Mouse (Mus musculus) lung, adult 2 months (tissue): ENCODE measurements around the gene Ckap5.

Experiments
- CTCF ChIP-seq: fragments of 200-500 bp; IDR thresholded peaks from 2 replicates; pipeline ENCODE4 v1.5.1; 2011; ENCODE audit warnings: mild to moderate bottlenecking, low read length, control low read depth; ENCODE audit not compliant: insufficient read depth
- POLR2A ChIP-seq: fragments of 200-500 bp; IDR thresholded peaks from 2 replicates; pipeline ENCODE4 v1.6.1; 2011; ENCODE audit warnings: low read depth, mild to moderate bottlenecking, control low read depth, low read length, borderline replicate concordance; ENCODE audit errors: extremely low read depth

DNA sequence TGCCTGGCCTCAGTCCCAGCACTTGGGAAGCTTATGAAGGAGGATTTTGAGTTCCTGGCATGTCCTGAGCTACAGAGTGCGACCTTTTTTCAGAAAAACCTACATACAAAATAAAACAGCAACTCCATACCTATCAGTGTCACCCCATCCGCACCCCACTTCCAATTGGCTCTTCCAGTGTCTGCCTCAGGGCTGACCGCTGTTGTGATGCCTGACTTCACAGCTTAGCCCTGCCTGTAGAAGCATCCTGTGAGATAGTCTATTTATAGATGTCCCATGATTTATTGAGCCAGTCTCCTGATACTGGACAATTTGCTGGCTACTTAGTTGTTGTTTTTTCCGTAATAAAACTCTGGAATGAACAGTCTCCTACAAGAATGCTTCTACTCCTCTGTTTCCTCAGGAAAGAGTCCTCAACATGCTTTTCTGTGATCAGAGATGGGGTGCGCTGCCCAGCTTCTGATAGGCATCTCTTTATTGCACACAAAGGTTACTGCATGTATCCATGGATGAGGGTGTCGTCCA, 139.9 kb downstream of the Ckap5 start:
- TF ChIP-seq CTCF, result no peak
- TF ChIP-seq POLR2A, result no peak
